Mouse (Mus musculus): ENCODE measurements at regions not wholly inside any gene's neighbourhood (a gene's known extent, or its start where the extent isn't known, plus 50 kb on each side); places are given as distances from the start of the nearest gene placed in this dataset.

DNA sequence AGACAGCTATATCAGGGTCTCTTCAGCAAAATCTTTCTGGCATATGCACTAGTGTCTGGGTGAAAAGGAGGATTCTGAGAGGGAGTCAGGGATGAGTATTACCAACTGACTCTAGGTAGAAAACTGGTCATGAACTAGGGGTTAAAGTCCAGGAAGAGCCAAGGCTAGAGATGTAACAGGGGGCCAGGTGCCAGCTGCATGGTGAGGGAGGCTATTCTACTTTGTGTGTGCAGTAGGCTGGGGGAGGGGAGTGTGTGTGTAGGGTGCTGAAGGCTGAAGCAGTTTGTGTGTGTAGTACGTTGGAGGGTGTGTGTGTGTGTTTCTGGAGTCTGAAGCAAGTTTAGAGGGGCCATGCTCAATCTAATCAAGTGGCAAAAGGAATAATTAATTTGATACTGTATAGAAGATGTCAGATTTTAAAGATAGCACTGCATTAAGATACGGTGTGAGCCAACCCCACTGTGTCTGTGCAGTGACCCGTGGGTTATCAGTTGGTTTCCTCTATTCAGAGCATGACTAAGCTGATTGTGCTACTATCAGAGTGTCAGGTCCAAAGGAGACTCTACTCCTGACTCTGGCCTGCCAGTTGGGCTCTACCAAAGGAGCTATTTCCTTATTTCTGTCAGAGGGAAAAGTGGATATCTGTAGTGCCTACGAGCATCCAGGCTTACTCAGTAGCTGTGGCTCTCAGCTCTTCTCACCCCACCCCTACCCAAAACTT, 82.0 kb downstream of the Phlda1 start:
- Histone ChIP-seq H3K4me2 (ENCODE audit: low read length) (no peak overlapping the region), H3K4me1 (ENCODE audit: control insufficient read depth, insufficient read depth, low read depth, low read length) (no peaks in the 10 kb centered on the region), H3K27ac (ENCODE audit: low read depth, low read length) (no peak overlapping the region), H3K9me3 (ENCODE audit: control insufficient read depth, low read length) (no peaks in the 10 kb centered on the region), H3K4me3 (ENCODE audit: low read length) (no peak overlapping the region), H3K9ac (ENCODE audit: low read depth, low read length) (no peak overlapping the region), H3K36me3 (ENCODE audit: control insufficient read depth, insufficient read depth, low read length) (no peaks in the 10 kb centered on the region), H3K27me3 (replicated peaks; ENCODE audit: control insufficient read depth, insufficient read depth, low read length) (no peaks in the 10 kb centered on the region)
- no peak for ATAC-seq
- 39% methylated on average over 4 of the region's 4 CpGs for WGBS

DNA sequence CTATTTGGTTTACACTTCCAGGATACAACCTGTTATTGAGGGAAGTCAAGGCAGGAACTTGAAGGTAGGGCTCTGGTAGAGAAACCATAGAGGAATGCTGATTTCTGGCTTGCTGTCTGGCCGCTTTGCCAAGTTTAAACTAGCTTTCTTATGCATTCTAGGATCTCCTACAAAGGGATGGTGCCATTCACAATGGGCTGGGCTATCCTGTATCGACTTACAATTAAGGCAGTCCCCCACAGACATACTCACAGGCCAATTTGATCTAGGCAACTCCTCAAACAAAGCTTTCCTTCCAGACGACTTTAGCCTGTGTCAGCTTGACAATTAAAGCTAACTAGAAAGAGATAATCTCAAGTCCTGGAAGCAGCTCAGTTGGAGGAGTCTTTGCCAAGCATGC, 83.1 kb downstream of the Phlda1 start:
- Histone ChIP-seq H3K9me3 (ENCODE audit: control insufficient read depth, low read length) (no peaks in the 10 kb centered on the region), H3K27me3 (replicated peaks; ENCODE audit: control insufficient read depth, insufficient read depth, low read length) (no peaks in the 10 kb centered on the region), H3K36me3 (ENCODE audit: control insufficient read depth, insufficient read depth, low read length) (no peaks in the 10 kb centered on the region), H3K4me1 (ENCODE audit: control insufficient read depth, insufficient read depth, low read depth, low read length) (no peaks in the 10 kb centered on the region), H3K4me2 (ENCODE audit: low read length) (no peak overlapping the region), H3K9ac (ENCODE audit: low read depth, low read length) (no peak overlapping the region), H3K27ac (ENCODE audit: low read depth, low read length) (no peak overlapping the region), H3K4me3 (ENCODE audit: low read length) (no peak overlapping the region)
- WGBS: 66% methylated on average over 3 of the region's 3 CpGs
- no peak for ATAC-seq

DNA sequence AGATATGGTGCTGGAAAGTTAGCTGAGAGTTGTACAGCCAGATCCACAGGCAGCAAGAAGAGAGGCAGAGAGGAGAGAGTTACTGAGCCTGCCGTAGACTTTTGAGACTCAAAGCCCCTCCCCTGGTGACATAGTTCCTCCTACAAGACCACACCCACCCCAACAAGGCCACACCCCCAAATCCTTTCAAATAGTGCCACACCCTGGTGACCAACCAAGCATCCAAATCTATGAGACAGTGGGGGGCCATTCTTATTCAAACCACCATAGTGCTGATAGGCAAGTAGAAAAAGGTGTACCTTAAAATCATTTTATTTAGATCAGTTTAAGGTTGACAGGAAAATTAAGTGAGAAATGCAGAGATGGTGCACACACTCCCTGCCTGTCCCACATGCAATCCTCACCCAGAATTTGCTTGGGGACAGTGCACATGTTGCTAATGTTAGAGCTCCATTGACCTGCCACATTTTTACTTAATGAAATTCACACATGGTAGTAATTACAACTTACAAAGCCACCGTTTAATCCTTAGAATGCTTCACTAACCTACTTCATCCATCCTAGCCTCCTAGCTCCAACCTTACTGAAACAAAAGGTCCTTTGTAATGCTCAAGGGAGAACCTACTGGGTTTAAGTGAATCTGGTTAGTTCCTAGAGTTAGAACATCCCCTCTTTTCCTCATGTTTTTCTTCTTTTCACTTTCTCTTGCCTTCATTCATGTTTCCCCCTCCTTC, 86.5 kb downstream of the Phlda1 start:
- ATAC-seq: no peak
- 49% methylated on average over 2 of the region's 2 CpGs for WGBS
- H3K9ac ChIP-seq (ENCODE audit: low read depth, low read length): no peak overlapping the region
- no peak overlapping the region for H3K27ac ChIP-seq (ENCODE audit: low read depth, low read length)
- H3K9me3 ChIP-seq (ENCODE audit: control insufficient read depth, low read length): no peaks in the 10 kb centered on the region
- H3K27me3 ChIP-seq (replicated peaks; ENCODE audit: control insufficient read depth, insufficient read depth, low read length): no peaks in the 10 kb centered on the region
- H3K4me2 ChIP-seq (ENCODE audit: low read length): no peak overlapping the region
- H3K36me3 ChIP-seq (ENCODE audit: control insufficient read depth, insufficient read depth, low read length): no peaks in the 10 kb centered on the region
- no peak overlapping the region for H3K4me3 ChIP-seq (ENCODE audit: low read length)
- no peaks in the 10 kb centered on the region for H3K4me1 ChIP-seq (ENCODE audit: control insufficient read depth, insufficient read depth, low read depth, low read length)

DNA sequence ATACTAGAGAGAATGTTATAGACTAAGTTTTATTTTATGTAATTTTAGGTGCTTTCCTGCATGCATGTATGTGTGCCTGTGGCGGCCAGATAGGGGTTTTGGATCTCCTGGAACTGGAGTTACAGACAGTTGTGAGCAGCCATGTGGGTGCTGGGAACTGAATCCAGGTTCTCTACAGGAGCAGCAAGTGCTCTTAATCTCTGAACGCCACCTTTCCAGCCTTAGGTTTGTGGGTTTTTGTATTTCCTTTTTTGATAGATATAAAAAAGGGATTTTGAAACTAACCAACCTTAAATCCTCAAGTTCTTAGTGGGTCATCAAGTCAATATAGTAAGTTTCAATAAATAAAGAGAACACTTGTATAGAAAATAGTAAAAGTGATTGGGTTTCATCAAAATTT, 87.2 kb downstream of the Phlda1 start:
- 94% methylated on average over 2 of the region's 2 CpGs for WGBS

DNA sequence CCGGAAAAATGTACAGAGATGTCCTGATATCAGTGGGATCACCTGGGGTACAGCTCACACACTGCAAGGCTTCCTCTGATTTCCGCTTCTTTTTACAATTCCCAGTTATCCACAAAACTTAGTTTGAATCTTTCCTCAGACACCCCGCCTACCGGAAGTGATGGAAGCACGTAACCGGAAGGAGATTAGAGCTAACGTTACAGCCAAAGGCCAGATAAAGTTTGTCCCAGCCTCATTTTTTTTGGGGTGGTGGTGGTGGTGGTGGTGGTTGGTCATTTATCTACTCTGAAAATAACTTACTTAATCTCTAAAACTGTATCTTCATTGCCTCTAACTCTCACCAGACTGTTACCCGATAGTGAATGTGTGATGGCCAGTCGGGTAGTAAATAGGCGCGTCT, 88.1 kb downstream of the Phlda1 start:
- Histone ChIP-seq H3K27ac (ENCODE audit: low read depth, low read length) (no peak overlapping the region), H3K27me3 (replicated peaks; ENCODE audit: control insufficient read depth, insufficient read depth, low read length) (no peaks in the 10 kb centered on the region), H3K4me3 (ENCODE audit: low read length) (no peak overlapping the region), H3K9me3 (ENCODE audit: control insufficient read depth, low read length) (no peaks in the 10 kb centered on the region), H3K4me2 (ENCODE audit: low read length) (no peak overlapping the region), H3K9ac (ENCODE audit: low read depth, low read length) (no peak overlapping the region), H3K36me3 (ENCODE audit: control insufficient read depth, insufficient read depth, low read length) (no peaks in the 10 kb centered on the region), H3K4me1 (ENCODE audit: control insufficient read depth, insufficient read depth, low read depth, low read length) (no peaks in the 10 kb centered on the region)
- WGBS: 92% methylated on average over 11 of the region's 11 CpGs
- no peak for ATAC-seq

More for the DNA sequence above, 87.2 kb downstream of the Phlda1 start:
- no peaks in the 10 kb centered on the region for H3K36me3 ChIP-seq (ENCODE audit: control insufficient read depth, insufficient read depth, low read length)
- no peak for ATAC-seq
- H3K4me1 ChIP-seq (ENCODE audit: control insufficient read depth, insufficient read depth, low read depth, low read length): no peaks in the 10 kb centered on the region
- no peak overlapping the region for H3K27ac ChIP-seq (ENCODE audit: low read depth, low read length)
- no peaks in the 10 kb centered on the region for H3K9me3 ChIP-seq (ENCODE audit: control insufficient read depth, low read length)
- no peak overlapping the region for H3K4me2 ChIP-seq (ENCODE audit: low read length)
- H3K27me3 ChIP-seq (replicated peaks; ENCODE audit: control insufficient read depth, insufficient read depth, low read length): no peaks in the 10 kb centered on the region
- no peak overlapping the region for H3K9ac ChIP-seq (ENCODE audit: low read depth, low read length)
- H3K4me3 ChIP-seq (ENCODE audit: low read length): no peak overlapping the region

DNA sequence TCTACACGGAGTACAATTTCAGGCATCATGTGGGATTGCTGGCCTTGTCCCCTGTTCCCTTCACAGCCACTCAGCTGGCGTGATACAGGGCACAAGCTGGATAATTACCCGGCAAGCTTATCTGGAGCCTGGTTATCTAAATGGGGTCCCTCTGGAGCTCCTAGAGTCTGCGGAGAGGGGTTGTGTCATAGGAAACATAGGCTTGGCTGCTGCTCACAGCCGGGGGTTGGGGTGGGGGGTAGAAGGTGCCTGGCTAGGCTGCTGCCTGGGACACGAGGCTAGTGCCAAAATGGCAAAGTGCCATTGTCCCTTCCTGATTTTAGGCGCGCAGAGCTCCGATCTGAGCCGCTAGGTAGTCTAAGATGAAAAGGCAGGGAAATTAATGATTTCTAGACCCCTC, 88.6 kb downstream of the Phlda1 start:
- ATAC-seq: no peak
- Histone ChIP-seq H3K4me1 (ENCODE audit: control insufficient read depth, insufficient read depth, low read depth, low read length) (peaks cover 3% of the 10 kb centered on the region; the same call in 1 of the 2 replicates), H3K27ac (ENCODE audit: low read depth, low read length) (no peak overlapping the region), H3K4me3 (ENCODE audit: low read length) (no peak overlapping the region), H3K36me3 (ENCODE audit: control insufficient read depth, insufficient read depth, low read length) (no peaks in the 10 kb centered on the region), H3K9ac (ENCODE audit: low read depth, low read length) (no peak overlapping the region), H3K4me2 (ENCODE audit: low read length) (no peak overlapping the region), H3K9me3 (ENCODE audit: control insufficient read depth, low read length) (no peaks in the 10 kb centered on the region), H3K27me3 (replicated peaks; ENCODE audit: control insufficient read depth, insufficient read depth, low read length) (no peaks in the 10 kb centered on the region)
- 68% methylated on average over 10 of the region's 10 CpGs for WGBS

DNA sequence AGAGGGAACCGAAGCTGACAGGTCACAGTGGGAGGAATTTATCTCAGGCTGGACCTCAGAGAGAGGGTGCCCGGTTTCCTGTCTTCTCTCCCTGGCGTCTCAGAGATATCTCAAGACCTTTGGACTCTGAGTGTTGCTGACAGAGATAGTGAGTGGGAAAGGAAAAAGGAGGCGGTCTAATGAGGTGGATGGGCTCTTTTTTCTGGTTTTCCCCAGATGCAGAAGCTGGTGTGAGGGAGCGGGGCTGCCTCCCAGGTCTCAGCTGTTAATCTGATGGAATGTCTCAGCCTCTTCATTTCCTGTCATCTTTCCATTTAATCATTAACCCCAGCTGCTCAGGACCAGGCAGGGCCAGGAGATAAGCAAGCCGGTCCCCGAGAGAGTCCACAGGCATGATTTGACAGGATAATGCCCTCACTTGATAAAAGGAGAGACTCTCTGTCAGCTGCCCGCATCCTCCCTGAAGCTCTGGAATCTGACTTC, 89.5 kb downstream of the Phlda1 start:
- no peaks in the 10 kb centered on the region for H3K27me3 ChIP-seq (replicated peaks; ENCODE audit: control insufficient read depth, insufficient read depth, low read length)
- ATAC-seq: no peak
- H3K36me3 ChIP-seq (ENCODE audit: control insufficient read depth, insufficient read depth, low read length): no peaks in the 10 kb centered on the region
- WGBS: 60% methylated on average over 8 of the region's 8 CpGs
- H3K4me2 ChIP-seq (ENCODE audit: low read length): no peak overlapping the region
- no peak overlapping the region for H3K9ac ChIP-seq (ENCODE audit: low read depth, low read length)
- no peaks in the 10 kb centered on the region for H3K9me3 ChIP-seq (ENCODE audit: control insufficient read depth, low read length)
- no peak overlapping the region for H3K27ac ChIP-seq (ENCODE audit: low read depth, low read length)
- peaks cover 7% of the 10 kb centered on the region for H3K4me1 ChIP-seq (ENCODE audit: control insufficient read depth, insufficient read depth, low read depth, low read length)
- H3K4me3 ChIP-seq (ENCODE audit: low read length): no peak overlapping the region

DNA sequence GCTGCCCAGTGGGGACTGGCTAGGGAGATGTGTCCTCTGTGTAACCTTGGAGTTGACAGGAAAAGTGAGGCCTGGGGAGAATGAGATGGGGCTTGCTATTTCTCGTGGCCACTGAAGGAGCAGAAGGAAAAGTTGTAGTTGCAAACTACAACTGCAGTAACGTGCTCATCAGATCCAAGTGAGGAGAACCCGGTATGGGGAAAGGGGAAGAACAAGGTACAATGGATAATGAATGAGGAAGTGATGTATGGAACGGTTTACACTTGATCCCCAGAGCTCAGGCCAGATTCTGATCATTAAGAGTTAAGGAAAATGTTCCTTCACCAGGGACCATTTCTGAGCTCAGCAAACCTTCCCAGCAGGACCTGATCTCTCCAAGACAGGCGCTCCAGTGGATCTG, 92.6 kb downstream of the Phlda1 start:
- Histone ChIP-seq H3K36me3 (ENCODE audit: control insufficient read depth, insufficient read depth, low read length) (no peaks in the 10 kb centered on the region), H3K4me2 (ENCODE audit: low read length) (no peak overlapping the region), H3K27ac (ENCODE audit: low read depth, low read length) (no peak overlapping the region), H3K27me3 (replicated peaks; ENCODE audit: control insufficient read depth, insufficient read depth, low read length) (no peaks in the 10 kb centered on the region), H3K9me3 (ENCODE audit: control insufficient read depth, low read length) (no peaks in the 10 kb centered on the region), H3K4me1 (ENCODE audit: control insufficient read depth, insufficient read depth, low read depth, low read length) (peaks cover 11% of the 10 kb centered on the region), H3K4me3 (ENCODE audit: low read length) (no peak overlapping the region), H3K9ac (ENCODE audit: low read depth, low read length) (no peak overlapping the region)
- 87% methylated on average over 5 of the region's 5 CpGs for WGBS
- ATAC-seq: no peak

DNA sequence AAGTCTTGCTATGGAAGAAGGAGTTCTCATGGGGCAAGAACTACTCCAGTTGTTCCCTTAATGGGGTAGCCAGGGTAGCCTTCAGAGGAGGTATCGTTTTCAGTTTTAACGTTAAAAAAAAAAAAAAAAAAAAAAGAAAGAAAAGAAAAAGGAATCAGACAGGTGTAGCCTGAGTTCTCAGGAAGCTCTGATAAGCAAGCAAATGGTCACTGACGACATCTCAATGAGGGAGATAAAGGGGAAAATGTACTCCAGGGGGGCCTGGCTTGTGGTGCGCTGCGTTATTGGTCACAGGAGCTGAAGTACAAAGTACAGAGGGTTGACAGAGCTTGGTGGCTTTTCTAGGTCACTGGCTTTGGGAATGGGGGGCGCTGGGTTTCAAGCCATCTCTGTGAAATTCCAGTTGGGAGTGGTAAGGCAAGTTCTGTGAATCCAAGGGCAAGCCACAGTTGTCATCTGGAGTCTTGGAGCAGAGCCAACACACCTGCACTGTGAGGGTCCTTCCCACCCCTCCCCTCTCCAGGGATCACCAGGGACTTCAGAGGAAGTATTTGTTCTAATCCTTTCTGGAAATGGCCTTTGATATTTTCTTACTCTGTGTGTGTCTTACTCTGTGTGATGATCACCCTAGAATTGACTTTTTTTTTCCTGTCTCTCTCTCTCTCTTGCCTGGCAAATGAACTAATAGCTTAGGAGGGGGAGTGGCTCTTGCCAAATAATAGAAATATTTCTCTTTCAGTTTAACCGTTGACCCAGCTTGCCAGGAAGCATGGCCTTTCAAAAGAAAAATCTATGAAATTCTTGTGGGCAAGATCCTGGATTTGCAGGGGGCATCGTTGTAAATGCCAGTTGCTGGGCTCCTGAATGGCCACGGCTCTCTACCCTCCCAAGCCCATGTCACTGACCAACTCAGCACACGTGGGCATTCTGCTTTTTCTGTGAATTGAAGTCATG, 93.5 kb downstream of the Phlda1 start:
- H3K4me3 ChIP-seq (ENCODE audit: low read length): no peak overlapping the region
- no peak overlapping the region for H3K9ac ChIP-seq (ENCODE audit: low read depth, low read length)
- peaks cover 11% of the 10 kb centered on the region for H3K4me1 ChIP-seq (ENCODE audit: control insufficient read depth, insufficient read depth, low read depth, low read length)
- no peaks in the 10 kb centered on the region for H3K9me3 ChIP-seq (ENCODE audit: control insufficient read depth, low read length)
- H3K27me3 ChIP-seq (replicated peaks; ENCODE audit: control insufficient read depth, insufficient read depth, low read length): no peaks in the 10 kb centered on the region
- H3K36me3 ChIP-seq (ENCODE audit: control insufficient read depth, insufficient read depth, low read length): no peaks in the 10 kb centered on the region
- no peak for ATAC-seq
- H3K4me2 ChIP-seq (ENCODE audit: low read length): no peak overlapping the region
- 63% methylated on average over 10 of the region's 10 CpGs for WGBS
- peak overlapping the region; percentile 57; the same call in 1 of the 2 replicates for H3K27ac ChIP-seq (ENCODE audit: low read depth, low read length)

All from hindbrain, embryonic 16.5 days (tissue).